14 mouse cellular contexts compared by ENCODE assay signal in the genomic region with DNA sequence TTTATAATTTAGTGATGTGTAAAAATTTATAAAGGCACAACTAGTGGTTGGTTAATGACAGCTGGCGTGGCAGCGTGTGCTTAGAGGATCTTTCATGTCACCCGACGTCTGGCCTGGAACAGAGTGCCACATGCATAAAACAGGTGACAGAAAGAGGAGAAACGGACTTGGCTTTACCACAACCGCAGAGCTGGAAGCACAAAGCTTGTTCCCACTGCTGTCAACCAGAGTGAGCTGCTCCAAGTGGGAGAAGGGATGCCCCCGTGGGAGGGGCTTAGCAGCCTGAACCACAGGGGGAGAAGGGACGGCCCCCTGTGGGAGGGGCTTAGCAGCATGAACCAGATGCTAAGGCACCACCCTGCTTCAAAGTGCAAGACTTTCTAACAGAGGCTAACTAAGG.
DNase-seq lines count a peak whose midpoint lies in the region; ATAC-seq and TF ChIP-seq lines count a peak whose summit lies in the region.
"Had no signal": no experiment of that assay in that cellular context is flagged by ENCODE, and none has a peak within 500 bp of the region (broad histone marks: within the 10 kb centered on the region; RNA-seq: fewer than 3 reads in every experiment).

No protein-coding gene starts in this region.

- no peak overlapping the region for H3K27ac ChIP-seq in forebrain, embryonic 13.5 days
- no peak overlapping the region for H3K27ac ChIP-seq in forebrain, embryonic 11.5 days (ENCODE audit: low read depth, low read length)
- no peak overlapping the region for H3K27ac ChIP-seq in kidney, postnatal 0 days
- H3K27ac ChIP-seq: hindbrain, embryonic 15.5 days; kidney, embryonic 15.5 days; limb, embryonic 15.5 days; lung, embryonic 15.5 days had no signal

- 55% methylated on average over 8 of the region's 8 CpGs for WGBS in forebrain, embryonic 13.5 days
- WGBS in forebrain, embryonic 11.5 days, result 56% methylated on average over 8 of the region's 8 CpGs
- 48% methylated on average over 8 of the region's 8 CpGs for WGBS in kidney, postnatal 0 days

- H3K27me3 ChIP-seq in forebrain, embryonic 13.5 days, result peaks cover 7% of the 10 kb centered on the region
- no peaks in the 10 kb centered on the region for H3K27me3 ChIP-seq in forebrain, embryonic 11.5 days (ENCODE audit: control insufficient read depth, insufficient read depth, low read length)
- no peaks in the 10 kb centered on the region for H3K27me3 ChIP-seq in kidney, postnatal 0 days (ENCODE audit: insufficient read depth, low read length)
- H3K27me3 ChIP-seq in C2C12 (ENCODE audit: control insufficient read depth, insufficient read depth, insufficient read length), result no peaks in the 10 kb centered on the region
- H3K27me3 ChIP-seq: hindbrain, embryonic 15.5 days; lung, embryonic 15.5 days had no signal

- H3K36me3 ChIP-seq in forebrain, embryonic 13.5 days (ENCODE audit: poor library complexity, severe bottlenecking), result no peaks in the 10 kb centered on the region
- H3K36me3 ChIP-seq in forebrain, embryonic 11.5 days (ENCODE audit: control insufficient read depth, insufficient read depth, low read length), result no peaks in the 10 kb centered on the region
- H3K36me3 ChIP-seq in kidney, postnatal 0 days (ENCODE audit: insufficient read depth, low read length), result no peaks in the 10 kb centered on the region
- no peaks in the 10 kb centered on the region for H3K36me3 ChIP-seq in C2C12 (ENCODE audit: control insufficient read depth, insufficient read depth)
- H3K36me3 ChIP-seq: hindbrain, embryonic 15.5 days; kidney, embryonic 15.5 days; limb, embryonic 15.5 days; lung, embryonic 15.5 days had no signal

- peaks cover 16% of the 10 kb centered on the region for H3K4me1 ChIP-seq in forebrain, embryonic 13.5 days
- H3K4me1 ChIP-seq in forebrain, embryonic 11.5 days (replicated peaks; ENCODE audit: control insufficient read depth, insufficient read depth, low read length), result peaks cover 7% of the 10 kb centered on the region
- H3K4me1 ChIP-seq in kidney, postnatal 0 days (replicated peaks; ENCODE audit: insufficient read depth, low read length), result 0 out of 2 replicates have a peak, but pooled peaks cover 12% of the 10 kb centered on the region
- H3K4me1 ChIP-seq: lung, embryonic 15.5 days had no signal

- DNase-seq in forebrain, embryonic 11.5 days (ENCODE audit: low spot score), result no peak
- peak; percentile 26 for DNase-seq in kidney, postnatal 0 days (ENCODE audit: low spot score)
- no peak for DNase-seq in kidney, adult 9 months
- peak; percentile 47 for DNase-seq in embryo, embryonic 11 days
- DNase-seq in frontal cortex, postnatal 10 days (ENCODE audit: low spot score in 2 of 2), result no peak
- no peak for DNase-seq in right cerebral cortex, adult 2 months (ENCODE audit: low spot score in 2 of 2)
- DNase-seq: right cerebral cortex, postnatal 4 days had no signal

- TF ChIP-seq CTCF in kidney, postnatal 0 days (IDR thresholded peaks at IDR 0.05; ENCODE audit: low read depth), result no peak
- no peak for TF ChIP-seq CTCF in C2C12 (IDR thresholded peaks at IDR 0.05; ENCODE audit: control insufficient read depth, insufficient read depth, insufficient read length)

- no peak overlapping the region for H3K9ac ChIP-seq in forebrain, embryonic 13.5 days
- no peak overlapping the region for H3K9ac ChIP-seq in forebrain, embryonic 11.5 days (ENCODE audit: low read length)
- no peak overlapping the region for H3K9ac ChIP-seq in kidney, postnatal 0 days (ENCODE audit: low read depth, low read length)
- H3K9ac ChIP-seq: hindbrain, embryonic 15.5 days; kidney, embryonic 15.5 days; limb, embryonic 15.5 days; lung, embryonic 15.5 days had no signal

- 0 out of 2 replicates have a peak, but pooled peaks cover 4% of the 10 kb centered on the region for H3K9me3 ChIP-seq in forebrain, embryonic 13.5 days (replicated peaks)
- H3K9me3 ChIP-seq in forebrain, embryonic 11.5 days (ENCODE audit: control insufficient read depth, low read length), result no peaks in the 10 kb centered on the region
- H3K9me3 ChIP-seq in kidney, postnatal 0 days (replicated peaks; ENCODE audit: low read length), result no peaks in the 10 kb centered on the region
- H3K9me3 ChIP-seq: hindbrain, embryonic 15.5 days; limb, embryonic 15.5 days; lung, embryonic 15.5 days had no signal

- ATAC-seq in forebrain, embryonic 13.5 days, result 0 out of 2 replicates have a peak, but pooled peaks have one; percentile 33
- no peak for ATAC-seq in forebrain, embryonic 11.5 days (replicated peaks; ENCODE audit: low FRiP score)
- ATAC-seq in kidney, postnatal 0 days (replicated peaks; ENCODE audit: low FRiP score, low read depth), result no peak
- ATAC-seq: activated CD4-positive, CD25-positive, alpha-beta regulatory T cell, adult 4 months had no signal

- no peak overlapping the region for H3K4me3 ChIP-seq in forebrain, embryonic 13.5 days
- no peak overlapping the region for H3K4me3 ChIP-seq in forebrain, embryonic 11.5 days (ENCODE audit: low read depth, low read length)
- no peak overlapping the region for H3K4me3 ChIP-seq in kidney, postnatal 0 days (replicated peaks; ENCODE audit: low read depth, low read length)
- H3K4me3 ChIP-seq in C2C12 (ENCODE audit: insufficient read depth, poor library complexity, severe bottlenecking), result no peak overlapping the region
- H3K4me3 ChIP-seq: hindbrain, embryonic 15.5 days; kidney, embryonic 15.5 days; limb, embryonic 15.5 days; lung, embryonic 15.5 days had no signal

- no peaks in the 10 kb centered on the region for H3K79me2 ChIP-seq in C2C12 (ENCODE audit: control insufficient read depth, insufficient read depth)

- H3ac ChIP-seq in C2C12 (ENCODE audit: control insufficient read depth, insufficient read length, low read depth), result no peak overlapping the region

- no peaks in the 10 kb centered on the region for H3K79me3 ChIP-seq in C2C12 (ENCODE audit: low read depth)

- no peak overlapping the region for H3K4me2 ChIP-seq in forebrain, embryonic 13.5 days
- H3K4me2 ChIP-seq in forebrain, embryonic 11.5 days (ENCODE audit: low read depth, low read length, severe bottlenecking), result no peak overlapping the region
- H3K4me2 ChIP-seq in kidney, postnatal 0 days (ENCODE audit: low read length), result no peak overlapping the region
- H3K4me2 ChIP-seq: hindbrain, embryonic 15.5 days; kidney, embryonic 15.5 days; limb, embryonic 15.5 days; lung, embryonic 15.5 days had no signal

TF ChIP-seq in C2C12, 6 proteins besides CTCF, POLR2A, EP300 and RAD21:
- TF ChIP-seq USF1 (IDR thresholded peaks at IDR 0.05; ENCODE audit: low read depth), result no peak
- TF ChIP-seq MYOD1 (IDR thresholded peaks at IDR 0.05; ENCODE audit: control insufficient read depth, insufficient read length, low read depth), result peak; percentile 15

Comparison
In these comparisons a context has a peak if more than half of its experiments do, and no peak if none do; other contexts are left out.
1. DNase-seq: peak in kidney, postnatal 0 days (single experiment) and embryo, embryonic 11 days (single experiment); none in forebrain, embryonic 11.5 days (single experiment), kidney, adult 9 months (single experiment), frontal cortex, postnatal 10 days (0 of 2) and right cerebral cortex, adult 2 months (0 of 2).